Mouse (Mus musculus): ENCODE measurements around the gene Scd2. TPM values are rescaled to one million over a fixed set of nuclear protein-coding genes. Genes with fewer than 3 reads are reported as not detected.

The Scd2 gene
- total RNA-seq, 1 experiment = 284 TPM

DNA sequence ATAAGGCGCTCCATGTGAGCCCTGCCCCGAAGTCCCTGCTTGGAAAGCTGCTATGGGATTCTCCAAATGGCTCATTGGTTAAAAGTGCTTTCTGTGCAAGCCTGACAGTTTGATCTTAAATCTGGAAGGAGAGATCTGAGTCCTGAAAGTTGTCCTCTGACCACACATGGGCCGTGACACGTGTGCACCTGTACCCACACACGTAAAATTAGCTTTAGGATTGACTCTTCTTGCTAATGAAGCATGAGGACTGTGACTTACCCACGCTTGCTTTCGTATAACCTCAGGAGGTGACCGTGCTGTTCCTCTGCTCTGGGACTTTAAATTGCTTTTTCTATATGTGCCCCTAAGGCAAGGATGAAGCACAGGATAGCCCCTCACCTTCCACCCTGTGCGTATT is 5.6 kb downstream of the Scd2 start:
- H3K9ac ChIP-seq (ENCODE audit: insufficient read depth, low read depth, low read length, poor library complexity, severe bottlenecking) = no peak overlapping the region
- TF ChIP-seq MAFK (IDR thresholded peaks at IDR 0.05; ENCODE audit: insufficient read depth, low read depth, low read length) (no peak), HCFC1 (IDR thresholded peaks at IDR 0.05; ENCODE audit: borderline replicate concordance, insufficient read depth, low read length) (no peak), ZNF384 (IDR thresholded peaks at IDR 0.05; ENCODE audit: low read depth, low read length) (no peak), ZC3H11A (IDR thresholded peaks at IDR 0.05; ENCODE audit: borderline replicate concordance, low read depth, low read length) (no peak), CHD2 (IDR thresholded peaks at IDR 0.05; ENCODE audit: low read depth, low read length) (no peak)
- no peaks in the 10 kb centered on the region for H3K9me3 ChIP-seq (ENCODE audit: control insufficient read depth, insufficient read depth, low read depth, low read length)
- H3K4me3 ChIP-seq (ENCODE audit: insufficient read depth in 1 of 2, low read depth in 1 of 2, low read length in 2 of 2, poor library complexity in 1 of 2, severe bottlenecking in 1 of 2) = no peak overlapping the region
- peaks cover 0 to 20% of the 10 kb centered on the region in 2 experiments; a peak in 3 of 4 replicates for H3K4me1 ChIP-seq (ENCODE audit: control insufficient read depth in 2 of 2, insufficient read depth in 2 of 2, low read length in 2 of 2, poor library complexity in 1 of 2)
- no peak for DNase-seq (ENCODE audit: low read depth, low spot score)
- H3K36me3 ChIP-seq (ENCODE audit: control insufficient read depth, insufficient read depth, low read length, poor library complexity, severe bottlenecking) = peaks cover 87% of the 10 kb centered on the region
- in situ Hi-C loops (cut with MboI; ENCODE audit: low sequenced_read_pairs in 2 of 2, unreplicated experiment in 2 of 2) = loop anchor here in 1 of 2 experiments (5.0 kb wide), 1 partner anchor 52 kb away; no protein-coding TSS in a partner anchor
- no peak overlapping the region for H3K27ac ChIP-seq (ENCODE audit: insufficient read depth, low read depth, low read length, poor library complexity, severe bottlenecking)

DNA sequence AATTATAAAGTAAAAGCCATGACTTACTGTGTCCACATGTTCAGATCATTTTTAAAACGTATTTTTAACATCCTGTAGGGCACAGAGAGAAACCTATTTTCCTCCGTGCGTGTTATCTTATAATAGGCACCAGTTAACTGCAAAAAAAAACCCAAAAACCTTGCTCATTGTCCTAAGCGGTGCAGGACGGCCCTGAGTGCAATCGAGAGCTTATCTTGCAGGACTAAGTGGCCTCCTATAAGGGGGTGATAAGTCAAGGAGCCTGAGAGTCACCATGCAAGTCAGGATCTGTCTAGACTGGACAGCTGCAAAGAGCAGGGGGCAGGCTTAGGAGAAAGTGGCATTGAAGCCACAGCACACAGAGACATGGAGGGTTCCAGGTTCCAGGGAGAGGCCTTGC is 6.4 kb downstream of the Scd2 start:
- no peak for TF ChIP-seq HCFC1 (IDR thresholded peaks at IDR 0.05; ENCODE audit: borderline replicate concordance, insufficient read depth, low read length)
- no peak for TF ChIP-seq CHD2 (IDR thresholded peaks at IDR 0.05; ENCODE audit: low read depth, low read length)
- no peak for TF ChIP-seq ZC3H11A (IDR thresholded peaks at IDR 0.05; ENCODE audit: borderline replicate concordance, low read depth, low read length)
- TF ChIP-seq MAFK (IDR thresholded peaks at IDR 0.05; ENCODE audit: insufficient read depth, low read depth, low read length) = no peak
- TF ChIP-seq ZNF384 (IDR thresholded peaks at IDR 0.05; ENCODE audit: low read depth, low read length) = no peak
- Histone ChIP-seq H3K36me3 (ENCODE audit: control insufficient read depth, insufficient read depth, low read length, poor library complexity, severe bottlenecking) (peaks cover 94% of the 10 kb centered on the region), H3K9ac (ENCODE audit: insufficient read depth, low read depth, low read length, poor library complexity, severe bottlenecking) (no peak overlapping the region), H3K9me3 (ENCODE audit: control insufficient read depth, insufficient read depth, low read depth, low read length) (no peaks in the 10 kb centered on the region), H3K27ac (ENCODE audit: insufficient read depth, low read depth, low read length, poor library complexity, severe bottlenecking) (no peak overlapping the region), H3K4me3 (ENCODE audit: insufficient read depth in 1 of 2, low read depth in 1 of 2, low read length in 2 of 2, poor library complexity in 1 of 2, severe bottlenecking in 1 of 2) (no peak overlapping the region), H3K4me1 (ENCODE audit: control insufficient read depth in 2 of 2, insufficient read depth in 2 of 2, low read length in 2 of 2, poor library complexity in 1 of 2) (peaks cover 0 to 20% of the 10 kb centered on the region in 2 experiments; a peak in 3 of 4 replicates)
- no peak for DNase-seq (ENCODE audit: low read depth, low spot score)
- in situ Hi-C loops (cut with MboI; ENCODE audit: low sequenced_read_pairs in 2 of 2, unreplicated experiment in 2 of 2) = loop anchor here in 1 of 2 experiments (5.0 kb wide), 1 partner anchor 53 kb away; no protein-coding TSS in a partner anchor

DNA sequence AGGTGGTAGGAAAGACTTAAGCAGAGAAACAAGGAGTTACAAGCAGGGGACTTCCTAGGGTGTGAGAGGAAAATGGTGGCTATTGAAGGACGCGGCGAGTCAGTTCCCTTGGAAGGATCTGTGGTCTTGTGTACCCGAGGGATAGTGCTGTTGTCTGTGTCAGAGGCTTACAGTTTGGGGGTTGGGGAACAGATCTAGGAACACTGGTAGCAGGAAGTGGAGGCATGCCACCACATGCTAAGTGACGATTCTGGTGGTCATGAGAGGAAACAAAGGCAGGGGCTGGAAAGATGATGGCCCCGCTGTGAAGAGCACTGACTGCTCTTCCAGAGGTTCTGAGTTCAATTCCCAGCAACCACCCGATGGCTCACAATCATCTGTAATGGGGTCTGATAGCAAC is 7.0 kb downstream of the Scd2 start:
- Histone ChIP-seq H3K9ac (ENCODE audit: insufficient read depth, low read depth, low read length, poor library complexity, severe bottlenecking) (no peak overlapping the region), H3K36me3 (ENCODE audit: control insufficient read depth, insufficient read depth, low read length, poor library complexity, severe bottlenecking) (peaks cover 92% of the 10 kb centered on the region), H3K4me3 (ENCODE audit: insufficient read depth in 1 of 2, low read depth in 1 of 2, low read length in 2 of 2, poor library complexity in 1 of 2, severe bottlenecking in 1 of 2) (no peak overlapping the region), H3K9me3 (ENCODE audit: control insufficient read depth, insufficient read depth, low read depth, low read length) (no peaks in the 10 kb centered on the region), H3K4me1 (ENCODE audit: control insufficient read depth in 2 of 2, insufficient read depth in 2 of 2, low read length in 2 of 2, poor library complexity in 1 of 2) (peaks cover 0 to 20% of the 10 kb centered on the region in 2 experiments; a peak in 3 of 4 replicates), H3K27ac (ENCODE audit: insufficient read depth, low read depth, low read length, poor library complexity, severe bottlenecking) (no peak overlapping the region)
- TF ChIP-seq CHD2 (IDR thresholded peaks at IDR 0.05; ENCODE audit: low read depth, low read length) (no peak), MAFK (IDR thresholded peaks at IDR 0.05; ENCODE audit: insufficient read depth, low read depth, low read length) (no peak), ZNF384 (IDR thresholded peaks at IDR 0.05; ENCODE audit: low read depth, low read length) (no peak), HCFC1 (IDR thresholded peaks at IDR 0.05; ENCODE audit: borderline replicate concordance, insufficient read depth, low read length) (no peak)
- no peak for DNase-seq (ENCODE audit: low read depth, low spot score)
- in situ Hi-C loops (cut with MboI; ENCODE audit: low sequenced_read_pairs in 2 of 2, unreplicated experiment in 2 of 2) = no loop called here

DNA sequence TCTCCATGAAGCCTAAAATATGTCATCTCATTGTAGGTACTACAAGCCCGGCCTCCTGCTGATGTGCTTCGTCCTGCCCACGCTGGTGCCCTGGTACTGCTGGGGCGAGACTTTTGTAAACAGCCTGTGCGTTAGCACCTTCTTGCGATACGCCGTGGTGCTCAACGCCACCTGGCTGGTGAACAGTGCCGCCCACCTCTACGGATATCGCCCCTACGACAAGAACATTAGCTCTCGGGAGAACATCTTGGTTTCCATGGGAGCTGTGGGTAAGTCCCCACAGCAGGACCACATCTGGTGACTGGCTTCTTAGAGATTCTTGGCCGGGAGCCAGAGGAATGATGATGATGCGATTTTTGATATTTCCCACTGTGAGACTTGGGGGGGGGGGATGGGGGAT is 7.7 kb downstream of the Scd2 start:
- H3K9ac ChIP-seq (ENCODE audit: insufficient read depth, low read depth, low read length, poor library complexity, severe bottlenecking) = no peak overlapping the region
- peaks cover 91% of the 10 kb centered on the region for H3K36me3 ChIP-seq (ENCODE audit: control insufficient read depth, insufficient read depth, low read length, poor library complexity, severe bottlenecking)

DNA sequence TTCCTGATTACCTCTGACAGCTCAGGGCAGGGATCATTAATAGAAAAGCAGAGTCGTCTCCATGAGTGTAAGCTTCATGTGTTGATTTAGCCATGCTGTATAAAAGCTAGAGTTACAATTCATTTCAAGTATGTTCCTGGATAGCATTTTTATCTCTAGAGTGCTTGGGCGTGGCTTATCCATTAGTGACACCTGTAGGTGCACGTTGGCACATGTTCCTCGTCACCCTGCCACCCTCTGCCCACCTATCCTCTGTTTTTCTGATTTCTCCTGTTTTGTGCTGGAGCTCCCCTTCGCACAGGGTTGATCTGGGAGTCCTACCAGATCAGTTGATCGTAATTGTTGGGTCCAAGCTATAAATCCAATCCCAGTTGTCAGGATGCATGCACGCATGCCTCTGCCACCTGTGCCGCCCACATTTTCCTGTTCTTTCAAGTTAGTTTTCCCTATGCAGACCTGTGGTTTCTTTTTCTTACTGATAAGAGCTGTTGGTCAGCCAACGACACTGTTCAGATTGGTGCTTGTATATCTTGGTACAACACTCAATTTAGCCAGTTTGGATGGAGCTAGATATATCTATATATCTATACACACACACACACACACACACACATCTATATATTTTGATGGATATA is 8.3 kb downstream of the Scd2 start:
- in situ Hi-C loops (cut with MboI; ENCODE audit: low sequenced_read_pairs in 2 of 2, unreplicated experiment in 2 of 2) = no loop called here

More for the DNA sequence above, 7.7 kb downstream of the Scd2 start:
- in situ Hi-C loops (cut with MboI; ENCODE audit: low sequenced_read_pairs in 2 of 2, unreplicated experiment in 2 of 2) = no loop called here
- TF ChIP-seq MAFK (IDR thresholded peaks at IDR 0.05; ENCODE audit: insufficient read depth, low read depth, low read length) = no peak
- Histone ChIP-seq H3K27ac (ENCODE audit: insufficient read depth, low read depth, low read length, poor library complexity, severe bottlenecking) (no peak overlapping the region), H3K4me3 (ENCODE audit: insufficient read depth in 1 of 2, low read depth in 1 of 2, low read length in 2 of 2, poor library complexity in 1 of 2, severe bottlenecking in 1 of 2) (no peak overlapping the region), H3K4me1 (ENCODE audit: control insufficient read depth in 2 of 2, insufficient read depth in 2 of 2, low read length in 2 of 2, poor library complexity in 1 of 2) (peaks cover 0 to 18% of the 10 kb centered on the region in 2 experiments; a peak in 3 of 4 replicates), H3K9me3 (ENCODE audit: control insufficient read depth, insufficient read depth, low read depth, low read length) (no peaks in the 10 kb centered on the region)
- no peak for DNase-seq (ENCODE audit: low read depth, low spot score)

More for the DNA sequence above, 8.3 kb downstream of the Scd2 start:
- no peak overlapping the region for H3K9ac ChIP-seq (ENCODE audit: insufficient read depth, low read depth, low read length, poor library complexity, severe bottlenecking)
- H3K36me3 ChIP-seq (ENCODE audit: control insufficient read depth, insufficient read depth, low read length, poor library complexity, severe bottlenecking) = peaks cover 86% of the 10 kb centered on the region
- H3K27ac ChIP-seq (ENCODE audit: insufficient read depth, low read depth, low read length, poor library complexity, severe bottlenecking) = no peak overlapping the region
- DNase-seq (ENCODE audit: low read depth, low spot score) = no peak
- H3K4me3 ChIP-seq (ENCODE audit: insufficient read depth in 1 of 2, low read depth in 1 of 2, low read length in 2 of 2, poor library complexity in 1 of 2, severe bottlenecking in 1 of 2) = no peak overlapping the region
- no peak for TF ChIP-seq HCFC1 (IDR thresholded peaks at IDR 0.05; ENCODE audit: borderline replicate concordance, insufficient read depth, low read length)
- TF ChIP-seq ZC3H11A (IDR thresholded peaks at IDR 0.05; ENCODE audit: borderline replicate concordance, low read depth, low read length) = no peak
- TF ChIP-seq ZNF384 (IDR thresholded peaks at IDR 0.05; ENCODE audit: low read depth, low read length) = no peak
- no peak for TF ChIP-seq CHD2 (IDR thresholded peaks at IDR 0.05; ENCODE audit: low read depth, low read length)
- no peak for TF ChIP-seq MAFK (IDR thresholded peaks at IDR 0.05; ENCODE audit: insufficient read depth, low read depth, low read length)
- H3K4me1 ChIP-seq (ENCODE audit: control insufficient read depth in 2 of 2, insufficient read depth in 2 of 2, low read length in 2 of 2, poor library complexity in 1 of 2) = peaks cover 0 to 16% of the 10 kb centered on the region in 2 experiments; a peak in 3 of 4 replicates
- no peaks in the 10 kb centered on the region for H3K9me3 ChIP-seq (ENCODE audit: control insufficient read depth, insufficient read depth, low read depth, low read length)
